Mouse (Mus musculus) stomach, embryonic 16.5 days (tissue): ENCODE results near the gene Vat1. TPM values are rescaled to one million over a fixed set of nuclear protein-coding genes. Genes with fewer than 3 reads are reported as not detected.

ENCODE experiments used
- ATAC-seq: fragments of 200-750 bp; cut with Nextera tagmentation; 2 replicates; pipeline ENCODE4 v1.8.0; 2017; ENCODE audit warnings: moderate number of reproducible peaks, moderate TSS enrichment; ENCODE audit not compliant: insufficient read depth, low FRiP score
- H3K27ac ChIP-seq: fragments of 300-500 bp; sonication (generic); 2 replicates; pipeline ENCODE4 v1.5.1; 2014; ENCODE audit warnings: low read length
- H3K27me3 ChIP-seq: fragments of 300-500 bp; sonication (generic); 2 replicates; pipeline ENCODE4 v1.6.1; 2014; ENCODE audit warnings: low read length, control low read depth, mixed read lengths; ENCODE audit not compliant: control insufficient read depth, insufficient read depth
- H3K36me3 ChIP-seq: fragments of 300-500 bp; sonication (generic); 2 replicates; pipeline ENCODE4 v1.6.1; 2014; ENCODE audit warnings: low read length; ENCODE audit not compliant: control insufficient read depth, insufficient read depth
- H3K4me1 ChIP-seq: fragments of 300-500 bp; sonication (generic); 2 replicates; pipeline ENCODE4 v1.6.1; 2014; ENCODE audit warnings: low read length, control low read depth, mixed read lengths; ENCODE audit not compliant: control insufficient read depth, insufficient read depth
- H3K4me2 ChIP-seq: fragments of 300-500 bp; sonication (generic); 2 replicates; pipeline ENCODE4 v1.6.1; 2014; ENCODE audit warnings: low read depth, low read length, mixed read lengths
- H3K4me3 ChIP-seq: fragments of 300-500 bp; sonication (generic); replicated peaks from 2 replicates; pipeline ENCODE4 v1.5.1; 2014; ENCODE audit warnings: mild to moderate bottlenecking, low read length
- H3K9ac ChIP-seq: fragments of 300-500 bp; sonication (generic); 2 replicates; pipeline ENCODE4 v1.6.1; 2014; ENCODE audit warnings: low read length
- H3K9me3 ChIP-seq: fragments of 300-500 bp; sonication (generic); replicated peaks from 2 replicates; pipeline ENCODE4 v1.6.1; 2016; ENCODE audit warnings: low read length, control low read depth; ENCODE audit not compliant: control insufficient read depth
- WGBS: fragments of 180-500 bp; shearing (Covaris S2); extraction: QIAGEN DNeasy Blood & Tissue Kit; methylation state at CpG from one replicate; pipeline ENCODE4 v1.1.7; 2014; 5-methylcytosine and 5-hydroxymethylcytosine counted together
- polyA plus RNA-seq: library from polyadenylated mRNA; unstranded; fragments of >200 nt; fragmentation: Nextera tagmentation; extraction: Ambion mirVana; gene quantifications from 2 replicates; pipeline ENCODE4 v1.2.1, GENCODE M21; 2015

Gene Vat1
- polyA plus RNA-seq, 1 experiment from 2014 or later: 67.1 TPM

- 0 out of 2 replicates have a peak, but pooled peaks cover 7% of the 10 kb centered on the region for H3K36me3 ChIP-seq
- H3K4me2 ChIP-seq: no peak overlapping the region
- 82% methylated on average over 14 of the region's 14 CpGs for WGBS
- no peak for ATAC-seq
- no peak overlapping the region for H3K27ac ChIP-seq
- no peak overlapping the region for H3K9ac ChIP-seq
- peaks cover 34% of the 10 kb centered on the region for H3K4me1 ChIP-seq
- H3K27me3 ChIP-seq: no peaks in the 10 kb centered on the region
- H3K9me3 ChIP-seq: no peaks in the 10 kb centered on the region
- H3K4me3 ChIP-seq: no peak overlapping the region
These were observed 3.9 kb downstream of the Vat1 start for GRCm38 (mm10) chr11:101462141-101462540.

GRCm38 (mm10) chr11:101460321-101460720 lies 5.7 kb downstream of the Vat1 start:
- H3K9ac ChIP-seq: no peak overlapping the region
- H3K36me3 ChIP-seq: 0 out of 2 replicates have a peak, but pooled peaks cover 7% of the 10 kb centered on the region
- peaks cover 31% of the 10 kb centered on the region for H3K4me1 ChIP-seq
- H3K27me3 ChIP-seq: no peaks in the 10 kb centered on the region
- no peak overlapping the region for H3K27ac ChIP-seq
- no peak overlapping the region for H3K4me3 ChIP-seq
- no peaks in the 10 kb centered on the region for H3K9me3 ChIP-seq
- H3K4me2 ChIP-seq: no peak overlapping the region
- WGBS: 80% methylated on average over 15 of the region's 15 CpGs
- no peak for ATAC-seq

GRCm38 (mm10) chr11:101459716-101460115 lies 6.3 kb downstream of the Vat1 start:
- Histone ChIP-seq H3K27me3 (no peaks in the 10 kb centered on the region), H3K4me3 (no peak overlapping the region), H3K36me3 (0 out of 2 replicates have a peak, but pooled peaks cover 7% of the 10 kb centered on the region), H3K4me1 (peaks cover 35% of the 10 kb centered on the region), H3K4me2 (no peak overlapping the region), H3K9ac (no peak overlapping the region), H3K9me3 (no peaks in the 10 kb centered on the region), H3K27ac (no peak overlapping the region; the same call in 1 of the 2 replicates)
- ATAC-seq: 0 out of 2 replicates have a peak, but pooled peaks have one; percentile 6
- WGBS: 53% methylated on average over 6 of the region's 6 CpGs

GRCm38 (mm10) chr11:101458217-101458616 lies 7.8 kb downstream of the Vat1 start:
- no peaks in the 10 kb centered on the region for H3K9me3 ChIP-seq
- H3K27ac ChIP-seq: no peak overlapping the region
- WGBS: 81% methylated on average over 12 of the region's 12 CpGs
- ATAC-seq: no peak
- no peak overlapping the region for H3K4me2 ChIP-seq
- peaks cover 26% of the 10 kb centered on the region for H3K4me1 ChIP-seq
- H3K9ac ChIP-seq: no peak overlapping the region
- no peaks in the 10 kb centered on the region for H3K27me3 ChIP-seq
- 0 out of 2 replicates have a peak, but pooled peaks cover 7% of the 10 kb centered on the region for H3K36me3 ChIP-seq
- H3K4me3 ChIP-seq: no peak overlapping the region

GRCm38 (mm10) chr11:101457631-101458030 lies 8.4 kb downstream of the Vat1 start:
- no peaks in the 10 kb centered on the region for H3K27me3 ChIP-seq
- H3K9me3 ChIP-seq: no peaks in the 10 kb centered on the region
- H3K4me3 ChIP-seq: no peak overlapping the region
- no peak overlapping the region for H3K27ac ChIP-seq
- no peak overlapping the region for H3K4me2 ChIP-seq
- WGBS: 85% methylated on average over 9 of the region's 9 CpGs
- no peak overlapping the region for H3K9ac ChIP-seq
- ATAC-seq: no peak
- peaks cover 20% of the 10 kb centered on the region for H3K4me1 ChIP-seq
- H3K36me3 ChIP-seq: 0 out of 2 replicates have a peak, but pooled peaks cover 7% of the 10 kb centered on the region

GRCm38 (mm10) chr11:101455627-101456026 lies 10.4 kb downstream of the Vat1 start:
- H3K27me3 ChIP-seq: no peaks in the 10 kb centered on the region
- peaks cover 20% of the 10 kb centered on the region for H3K4me1 ChIP-seq
- WGBS: 82% methylated on average over 7 of the region's 7 CpGs
- no peak overlapping the region for H3K27ac ChIP-seq
- ATAC-seq: no peak
- H3K36me3 ChIP-seq: no peaks in the 10 kb centered on the region
- H3K4me2 ChIP-seq: no peak overlapping the region
- H3K4me3 ChIP-seq: no peak overlapping the region
- no peaks in the 10 kb centered on the region for H3K9me3 ChIP-seq
- H3K9ac ChIP-seq: no peak overlapping the region

- Histone ChIP-seq H3K4me1 (peaks cover 18% of the 10 kb centered on the region), H3K36me3 (no peaks in the 10 kb centered on the region), H3K27me3 (no peaks in the 10 kb centered on the region), H3K9me3 (no peaks in the 10 kb centered on the region), H3K4me2 (no peak overlapping the region), H3K27ac (peak overlapping the region; percentile 6; the same call in 1 of the 2 replicates), H3K9ac (0 out of 2 replicates have a peak overlapping the region, but pooled peaks have one; percentile 25), H3K4me3 (no peak overlapping the region)
- WGBS: 65% methylated on average over 6 of the region's 6 CpGs
- no peak for ATAC-seq
These were observed 11.3 kb downstream of the Vat1 start for GRCm38 (mm10) chr11:101454702-101455101.

GRCm38 (mm10) chr11:101452093-101452774 lies 13.8 kb downstream of the Vat1 start:
- H3K9ac ChIP-seq: no peak overlapping the region
- H3K27ac ChIP-seq: no peak overlapping the region
- no peaks in the 10 kb centered on the region for H3K9me3 ChIP-seq
- H3K27me3 ChIP-seq: no peaks in the 10 kb centered on the region
- H3K4me1 ChIP-seq: peaks cover 14% of the 10 kb centered on the region; the same call in 1 of the 2 replicates
- no peaks in the 10 kb centered on the region for H3K36me3 ChIP-seq
- H3K4me2 ChIP-seq: no peak overlapping the region
- H3K4me3 ChIP-seq: no peak overlapping the region
- WGBS: 61% methylated on average over 10 of the region's 10 CpGs
- ATAC-seq: no peak

GRCm38 (mm10) chr11:101451536-101451935 lies 14.5 kb downstream of the Vat1 start:
- no peak overlapping the region for H3K4me2 ChIP-seq
- 85% methylated on average over 10 of the region's 10 CpGs for WGBS

More at GRCm38 (mm10) chr11:101451536-101451935, 14.5 kb downstream of the Vat1 start:
- no peak overlapping the region for H3K4me3 ChIP-seq
- peaks cover 14% of the 10 kb centered on the region; the same call in 1 of the 2 replicates for H3K4me1 ChIP-seq
- no peak overlapping the region for H3K27ac ChIP-seq
- ATAC-seq: no peak
- no peaks in the 10 kb centered on the region for H3K27me3 ChIP-seq
- H3K9me3 ChIP-seq: no peaks in the 10 kb centered on the region
- H3K36me3 ChIP-seq: no peaks in the 10 kb centered on the region
- no peak overlapping the region for H3K9ac ChIP-seq
